Mouse (Mus musculus): ENCODE measurements around the gene Rbpjl. TPM values are rescaled to one million over a fixed set of nuclear protein-coding genes. Genes with fewer than 3 reads are reported as not detected.

Gene Rbpjl
- total and polyA plus RNA-seq, 3 experiments, result 0.18 TPM; not detected in 2

DNA sequence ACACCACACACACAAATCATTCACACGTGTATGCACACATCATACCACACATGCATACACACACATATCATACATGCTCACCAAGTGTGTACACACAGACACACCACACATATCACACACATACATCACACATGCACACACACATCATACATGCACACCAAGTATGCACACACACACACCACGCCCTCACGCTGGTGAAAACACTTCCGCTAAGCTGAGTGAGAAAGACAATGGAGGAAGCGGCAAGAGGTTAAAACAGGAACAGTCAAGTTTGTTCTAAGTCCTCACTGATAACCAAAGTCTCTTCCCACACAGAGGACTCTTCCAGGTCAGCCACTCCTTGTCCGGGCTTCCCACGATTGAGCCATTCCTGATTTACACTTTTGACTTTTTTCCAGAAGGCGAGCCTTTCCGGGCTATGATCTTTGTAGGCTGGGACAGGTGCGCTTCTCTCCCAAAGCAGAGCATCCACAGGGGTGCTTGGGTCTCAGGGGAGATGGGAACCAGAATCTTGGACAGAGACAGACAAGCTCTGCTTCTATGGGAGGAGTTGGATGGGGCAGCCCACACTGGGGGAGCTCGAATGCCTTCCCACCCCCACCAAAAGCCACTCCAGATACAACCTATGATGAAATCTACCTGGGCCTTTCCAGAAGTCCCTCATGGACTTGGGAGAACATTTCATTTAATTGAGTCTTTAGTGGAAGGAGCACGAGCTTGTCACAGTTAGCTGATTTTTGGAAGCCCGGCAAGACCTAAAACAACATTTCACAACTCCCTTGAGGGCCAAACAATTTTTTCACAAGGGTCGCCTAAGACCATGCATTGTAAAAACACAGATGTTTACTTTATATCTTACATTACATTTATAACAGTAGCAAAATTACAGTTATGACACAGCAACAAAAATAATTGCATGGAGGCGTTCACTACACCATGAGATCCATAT, 25.2 kb upstream of the Rbpjl start:
- no peak overlapping the region for H3K9ac ChIP-seq (ENCODE audit: low read depth, low read length)
- 56% methylated on average over 15 of the region's 15 CpGs for WGBS
- no peak overlapping the region for H3K4me3 ChIP-seq
- intact Hi-C loops (cut with DNase I), result no loop called here
- H3K4me1 ChIP-seq (ENCODE audit: control insufficient read depth, insufficient read depth, low read length), result no peaks in the 10 kb centered on the region
- TF ChIP-seq EP300 (IDR thresholded peaks at IDR 0.05; ENCODE audit: insufficient read depth, low read depth, low read length), result no peak
- TF ChIP-seq POLR2A (IDR thresholded peaks at IDR 0.05; ENCODE audit: insufficient read depth, low read depth, low read length), result no peak
- no peaks in the 10 kb centered on the region for H3K79me2 ChIP-seq (replicated peaks; ENCODE audit: control insufficient read depth, insufficient read depth, low read length)
- peaks cover 2% of the 10 kb centered on the region; the same call in 1 of the 2 replicates for H3K27me3 ChIP-seq (ENCODE audit: control insufficient read depth, insufficient read depth, low read length)
- DNase-seq, result no peak
- no peak overlapping the region for H3K27ac ChIP-seq
- H3K36me3 ChIP-seq (ENCODE audit: control insufficient read depth, insufficient read depth, low read length), result no peaks in the 10 kb centered on the region

DNA sequence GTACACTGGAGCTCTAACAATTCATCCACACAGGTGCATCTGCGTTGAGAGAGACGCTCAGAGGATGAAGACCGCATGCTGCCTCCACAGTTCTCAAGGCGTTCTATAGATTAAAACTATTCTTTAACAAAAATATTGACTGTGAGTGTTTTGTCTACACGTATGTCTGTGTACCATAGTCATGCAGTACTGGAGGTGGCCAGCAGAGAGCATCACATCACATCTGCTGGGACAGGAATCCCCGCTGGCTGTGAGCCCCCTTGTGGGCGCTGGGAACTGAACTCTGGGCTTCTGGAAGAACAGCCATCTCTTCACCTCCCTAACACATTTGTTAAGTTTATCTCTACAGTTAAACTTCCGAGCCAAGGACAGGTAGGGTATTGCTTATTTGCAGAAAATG, 21.2 kb upstream of the Rbpjl start:
- intact Hi-C loops (cut with DNase I), result no loop called here
- Histone ChIP-seq H3K4me1 (ENCODE audit: control insufficient read depth, insufficient read depth, low read length) (no peaks in the 10 kb centered on the region; the same call in 1 of the 2 replicates), H3K9ac (ENCODE audit: low read depth, low read length) (no peak overlapping the region), H3K4me3 (no peak overlapping the region), H3K27me3 (ENCODE audit: control insufficient read depth, insufficient read depth, low read length) (peaks cover 2% of the 10 kb centered on the region; the same call in 1 of the 2 replicates), H3K79me2 (replicated peaks; ENCODE audit: control insufficient read depth, insufficient read depth, low read length) (no peaks in the 10 kb centered on the region), H3K36me3 (ENCODE audit: control insufficient read depth, insufficient read depth, low read length) (no peaks in the 10 kb centered on the region), H3K27ac (no peak overlapping the region)
- 80% methylated on average over 8 of the region's 8 CpGs for WGBS
- no peak for DNase-seq
- TF ChIP-seq CTCF (IDR thresholded peaks at IDR 0.05) (peak; percentile 24; the same call in 1 of the 2 replicates), EP300 (IDR thresholded peaks at IDR 0.05; ENCODE audit: insufficient read depth, low read depth, low read length) (no peak), POLR2A (IDR thresholded peaks at IDR 0.05; ENCODE audit: insufficient read depth, low read depth, low read length) (no peak)

DNA sequence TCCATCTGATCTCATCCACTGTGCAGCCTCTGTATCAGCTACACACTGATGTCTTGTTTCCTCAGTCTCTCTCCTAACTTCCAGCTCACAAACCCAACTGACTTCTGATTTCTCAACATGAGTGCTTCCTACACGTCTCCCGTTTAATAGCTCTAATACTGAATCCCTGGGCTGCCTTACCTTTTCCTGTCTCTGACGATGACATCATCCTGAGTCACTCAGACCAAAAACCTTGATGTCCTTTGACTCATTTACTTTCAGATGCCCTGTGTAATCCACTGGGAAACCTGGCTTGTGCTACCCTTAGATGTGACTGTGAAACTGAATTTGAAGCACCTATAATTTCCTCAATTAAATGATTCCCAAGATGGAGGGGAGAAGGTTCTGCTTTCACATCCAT, 20.0 kb upstream of the Rbpjl start:
- 38% methylated on average over 3 of the region's 3 CpGs for WGBS
- no peaks in the 10 kb centered on the region; the same call in 1 of the 2 replicates for H3K4me1 ChIP-seq (ENCODE audit: control insufficient read depth, insufficient read depth, low read length)
- TF ChIP-seq POLR2A (IDR thresholded peaks at IDR 0.05; ENCODE audit: insufficient read depth, low read depth, low read length) (no peak), EP300 (IDR thresholded peaks at IDR 0.05; ENCODE audit: insufficient read depth, low read depth, low read length) (no peak), CTCF (IDR thresholded peaks at IDR 0.05) (no peak)

DNA sequence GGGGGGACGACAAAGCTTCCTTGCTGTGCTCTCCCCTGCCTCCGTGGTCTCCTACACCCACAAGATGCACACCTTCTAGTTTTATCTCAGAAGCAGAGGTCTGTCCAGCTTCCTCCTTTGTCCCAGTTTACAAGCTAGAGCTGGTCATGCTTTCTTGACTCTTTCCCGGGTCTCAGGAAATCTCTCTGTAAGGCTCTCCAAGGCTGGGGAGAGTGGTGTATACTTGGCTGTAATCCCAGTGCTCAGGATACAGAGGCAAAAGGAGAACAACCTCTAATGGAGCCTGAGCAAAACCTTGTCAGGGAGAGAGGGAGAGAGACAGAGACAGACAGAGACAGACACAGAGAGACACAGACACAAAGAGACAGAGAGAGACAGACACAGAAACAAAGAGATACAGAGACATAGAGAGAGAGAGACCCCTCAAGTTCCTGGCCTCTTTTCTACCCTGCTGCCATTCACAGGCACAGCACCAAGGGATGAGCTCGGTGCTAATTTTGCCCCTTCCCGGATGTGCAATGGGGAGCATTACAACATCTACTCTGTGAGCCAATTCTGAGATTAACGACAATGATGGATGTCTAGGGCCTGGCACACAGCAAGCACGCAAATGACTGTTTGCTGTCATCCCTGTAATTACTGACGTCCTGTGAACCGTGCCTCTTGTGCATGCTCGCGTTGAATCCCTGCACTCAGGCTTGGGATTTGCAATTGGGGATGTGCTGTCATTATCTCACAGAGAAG, 19.1 kb upstream of the Rbpjl start:
- Histone ChIP-seq H3K27me3 (ENCODE audit: control insufficient read depth, insufficient read depth, low read length) (0 out of 2 replicates have a peak, but pooled peaks cover 2% of the 10 kb centered on the region), H3K36me3 (ENCODE audit: control insufficient read depth, insufficient read depth, low read length) (no peaks in the 10 kb centered on the region), H3K79me2 (replicated peaks; ENCODE audit: control insufficient read depth, insufficient read depth, low read length) (no peaks in the 10 kb centered on the region), H3K27ac (no peak overlapping the region), H3K9ac (ENCODE audit: low read depth, low read length) (no peak overlapping the region), H3K4me1 (ENCODE audit: control insufficient read depth, insufficient read depth, low read length) (no peaks in the 10 kb centered on the region; the same call in 1 of the 2 replicates), H3K4me3 (no peak overlapping the region)
- intact Hi-C loops (cut with DNase I), result no loop called here
- 45% methylated on average over 11 of the region's 11 CpGs for WGBS
- no peak for DNase-seq
- TF ChIP-seq POLR2A (IDR thresholded peaks at IDR 0.05; ENCODE audit: insufficient read depth, low read depth, low read length) (no peak), EP300 (IDR thresholded peaks at IDR 0.05; ENCODE audit: insufficient read depth, low read depth, low read length) (no peak), CTCF (IDR thresholded peaks at IDR 0.05) (no peak)

More for the DNA sequence above, 20.0 kb upstream of the Rbpjl start:
- Histone ChIP-seq H3K79me2 (replicated peaks; ENCODE audit: control insufficient read depth, insufficient read depth, low read length) (no peaks in the 10 kb centered on the region), H3K36me3 (ENCODE audit: control insufficient read depth, insufficient read depth, low read length) (no peaks in the 10 kb centered on the region), H3K27me3 (ENCODE audit: control insufficient read depth, insufficient read depth, low read length) (no peaks in the 10 kb centered on the region), H3K9ac (ENCODE audit: low read depth, low read length) (no peak overlapping the region), H3K4me3 (no peak overlapping the region), H3K27ac (no peak overlapping the region)
- no peak for DNase-seq
- intact Hi-C loops (cut with DNase I), result no loop called here

DNA sequence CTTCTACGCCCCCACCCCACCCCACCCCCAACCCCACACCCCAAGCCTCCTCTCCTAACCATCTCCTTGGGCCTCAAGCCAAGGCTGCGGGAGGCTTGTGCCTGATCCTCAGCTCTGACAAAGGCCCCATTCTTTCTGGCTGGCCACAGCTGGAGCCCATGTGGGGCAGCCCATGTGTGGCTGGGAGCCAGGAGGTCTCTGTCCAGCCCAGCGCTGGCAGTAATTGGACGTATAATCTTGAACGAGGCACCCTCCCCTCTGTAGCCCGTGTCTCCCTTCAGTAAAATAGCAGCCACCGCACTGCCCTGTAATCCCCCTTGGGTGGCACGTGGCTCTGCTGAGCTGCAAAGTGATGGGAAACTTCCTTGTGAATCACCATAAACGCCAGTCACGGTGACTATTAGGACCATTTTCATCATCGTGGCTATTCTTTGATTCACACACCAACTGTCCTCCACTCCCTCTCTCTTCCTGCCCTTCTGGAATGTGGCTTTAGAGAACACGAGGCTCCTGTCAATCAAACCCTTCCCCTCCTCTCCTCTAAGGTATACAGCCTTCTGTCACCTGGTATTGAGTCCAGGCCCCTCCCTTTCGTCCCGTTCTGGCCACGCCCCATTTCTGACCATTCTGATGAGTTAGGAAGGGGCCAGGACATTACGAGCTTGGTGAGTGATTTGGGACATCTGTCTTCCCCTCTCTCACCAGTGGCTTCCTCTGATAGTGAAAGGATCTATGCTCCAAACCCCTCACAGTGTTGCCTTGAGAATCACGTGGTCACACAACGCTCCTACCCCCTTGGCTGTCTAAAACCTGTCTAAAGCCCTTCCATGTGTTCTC, 16.8 kb upstream of the Rbpjl start:
- Histone ChIP-seq H3K79me2 (replicated peaks; ENCODE audit: control insufficient read depth, insufficient read depth, low read length) (no peaks in the 10 kb centered on the region), H3K9ac (ENCODE audit: low read depth, low read length) (no peak overlapping the region), H3K27ac (no peak overlapping the region), H3K4me1 (ENCODE audit: control insufficient read depth, insufficient read depth, low read length) (no peaks in the 10 kb centered on the region; the same call in 1 of the 2 replicates), H3K36me3 (ENCODE audit: control insufficient read depth, insufficient read depth, low read length) (no peaks in the 10 kb centered on the region), H3K4me3 (no peak overlapping the region), H3K27me3 (ENCODE audit: control insufficient read depth, insufficient read depth, low read length) (peaks cover 3% of the 10 kb centered on the region; the same call in 1 of the 2 replicates)
- intact Hi-C loops (cut with DNase I), result loop anchor here (5.0 kb wide), 1 partner anchor 284 kb away; no protein-coding TSS in a partner anchor
- no peak for DNase-seq
- TF ChIP-seq EP300 (IDR thresholded peaks at IDR 0.05; ENCODE audit: insufficient read depth, low read depth, low read length) (no peak), CTCF (IDR thresholded peaks at IDR 0.05) (no peak), POLR2A (IDR thresholded peaks at IDR 0.05; ENCODE audit: insufficient read depth, low read depth, low read length) (no peak)
- 12% methylated on average over 18 of the region's 18 CpGs for WGBS
